Mouse (Mus musculus) thymus, postnatal 36 days (tissue): ENCODE measurements around the gene Cdc16.

Source experiments
- DNase-seq, 2 experiments: peaks; one replicate each; pipeline ENCODE4 v3.0.0; 2022; ENCODE audit warnings: mixed read lengths in 2 of 2

Cdc16 gene

DNA sequence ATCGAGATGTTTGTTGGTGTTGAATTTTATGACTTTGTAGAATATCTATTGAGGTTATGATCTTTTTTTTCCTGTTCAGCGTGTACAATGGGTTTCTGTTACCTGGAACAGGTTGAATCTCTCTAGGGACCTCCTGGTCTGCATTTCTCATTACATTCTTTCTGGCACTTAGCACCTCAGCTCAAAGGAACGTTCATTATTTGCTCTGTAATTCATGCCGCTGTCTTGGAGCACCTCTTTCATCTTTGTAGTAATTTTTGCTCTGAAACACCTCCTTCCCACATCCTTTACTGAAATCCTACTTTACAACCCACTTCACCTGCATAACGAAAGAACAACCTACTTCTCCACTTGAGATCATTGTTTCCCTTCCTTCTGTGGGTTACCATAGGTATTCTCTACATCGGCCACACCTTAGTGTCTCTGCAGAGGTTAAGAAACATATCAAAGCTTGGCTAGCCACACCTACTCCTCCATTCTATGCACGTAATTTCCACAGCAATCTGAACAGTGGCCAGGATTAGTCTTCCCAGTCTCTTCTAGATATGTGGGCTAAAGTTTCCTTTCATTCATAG, 71.2 kb downstream of the Cdc16 start:
- DNase-seq: no peak
